Mouse (Mus musculus) liver, postnatal 0 days (tissue): ENCODE measurements around the gene Ifi27l2a. TPM values are rescaled to one million over a fixed set of nuclear protein-coding genes. Genes with fewer than 3 reads are reported as not detected.
A peak's percentile ranks its signal among the peaks of the same experiment; 100 is the strongest.

Experiments used
- ATAC-seq: fragments of 200-750 bp; cut with Nextera tagmentation; 2 replicates; pipeline ENCODE4 v1.8.0; 2017; ENCODE audit warnings: mild to moderate bottlenecking, moderate library complexity
- DNase-seq: peaks from one replicate; pipeline ENCODE4 v3.0.0-alpha.2; 2016
- H3K27ac ChIP-seq: fragments of 300-500 bp; sonication (generic); 2 replicates; pipeline ENCODE4 v1.5.1; 2014; ENCODE audit warnings: antibody characterized with exemption, moderate library complexity, mild to moderate bottlenecking, low read depth
- H3K27me3 ChIP-seq: fragments of 300-500 bp; sonication (generic); 2 replicates; pipeline ENCODE4 v1.6.1; 2014; ENCODE audit warnings: low read length, control low read depth, mixed read lengths; ENCODE audit not compliant: insufficient read depth
- H3K36me3 ChIP-seq: fragments of 300-500 bp; sonication (generic); replicated peaks from 2 replicates; pipeline ENCODE4 v1.6.1; 2014; ENCODE audit warnings: mild to moderate bottlenecking, control low read depth, low read length, moderate library complexity, mixed read lengths; ENCODE audit not compliant: insufficient read depth
- H3K4me1 ChIP-seq: fragments of 300-500 bp; sonication (generic); 2 replicates; pipeline ENCODE4 v1.6.1; 2014; ENCODE audit warnings: antibody characterized with exemption, mild to moderate bottlenecking, control low read depth; ENCODE audit not compliant: insufficient read depth
- H3K4me2 ChIP-seq: fragments of 300-500 bp; sonication (generic); 2 replicates; pipeline ENCODE4 v1.6.1; 2014; ENCODE audit warnings: low read depth, mild to moderate bottlenecking, low read length, moderate library complexity, mixed read lengths
- H3K4me3 ChIP-seq: fragments of 300-500 bp; sonication (generic); 2 replicates; pipeline ENCODE4 v1.5.1; 2014; ENCODE audit warnings: low read depth, low read length
- H3K9ac ChIP-seq: fragments of 300-500 bp; sonication (generic); replicated peaks from 2 replicates; pipeline ENCODE4 v1.6.1; 2014; ENCODE audit warnings: mild to moderate bottlenecking, moderate library complexity
- H3K9me3 ChIP-seq: fragments of 300-500 bp; sonication (generic); 2 replicates; pipeline ENCODE4 v1.6.1; 2016; ENCODE audit warnings: mild to moderate bottlenecking, control low read depth, low read length, mixed read lengths
- CTCF ChIP-seq: sonication (generic); IDR thresholded peaks from 2 replicates; pipeline ENCODE4 v1.5.1; 2016; ENCODE audit warnings: antibody characterized with exemption, low read depth
- EP300 ChIP-seq: IDR thresholded peaks from 2 replicates; pipeline ENCODE4 v1.6.1; 2016; ENCODE audit warnings: antibody characterized with exemption, low read depth, mild to moderate bottlenecking
- WGBS: fragments of 180-500 bp; shearing (Covaris S2); extraction: QIAGEN DNeasy Blood & Tissue Kit; methylation state at CpG from one replicate; pipeline ENCODE4 v1.1.7; 2014; ENCODE audit not compliant: insufficient replicate concordance; 5-methylcytosine and 5-hydroxymethylcytosine counted together
- polyA plus RNA-seq: library from polyadenylated mRNA; unstranded; fragments of >200 nt; fragmentation: Nextera tagmentation; extraction: Ambion mirVana; gene quantifications from 2 replicates; pipeline ENCODE4 v1.2.1, GENCODE M21; 2015

Gene Ifi27l2a
- polyA plus RNA-seq, 1 experiment from 2014 or later = 49.7 TPM

DNA sequence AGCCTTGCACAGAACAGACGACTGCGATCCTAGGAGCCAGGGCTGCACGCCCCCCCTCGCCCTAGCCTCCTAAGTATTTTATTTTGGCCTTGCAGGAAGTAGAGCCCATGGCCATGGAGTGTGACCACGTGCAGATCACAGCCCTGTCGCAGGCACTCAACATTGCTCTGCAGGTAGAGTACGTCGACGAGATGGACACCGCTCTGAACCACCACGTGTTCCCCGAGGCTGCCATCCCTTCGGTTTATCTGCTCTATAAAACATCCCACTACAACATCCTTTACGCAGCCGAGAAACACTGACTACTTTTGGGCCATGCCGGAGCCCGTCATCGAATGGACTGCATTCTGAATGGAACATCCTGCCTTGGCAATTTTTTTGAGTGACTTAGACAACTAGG, 39.3 kb downstream of the Ifi27l2a start:
- H3K27me3 ChIP-seq = no peaks in the 10 kb centered on the region
- no peaks in the 10 kb centered on the region for H3K9me3 ChIP-seq
- peaks cover 89% of the 10 kb centered on the region for H3K36me3 ChIP-seq
- H3K4me1 ChIP-seq = no peaks in the 10 kb centered on the region
- H3K9ac ChIP-seq = no peak overlapping the region
- TF ChIP-seq CTCF = no peak
- TF ChIP-seq EP300 = no peak
- DNase-seq (no peak), ATAC-seq (no peak)
- H3K4me2 ChIP-seq = no peak overlapping the region
- no peak overlapping the region for H3K4me3 ChIP-seq
- H3K27ac ChIP-seq = no peak overlapping the region
- WGBS = 89% methylated on average over 18 of the region's 18 CpGs

DNA sequence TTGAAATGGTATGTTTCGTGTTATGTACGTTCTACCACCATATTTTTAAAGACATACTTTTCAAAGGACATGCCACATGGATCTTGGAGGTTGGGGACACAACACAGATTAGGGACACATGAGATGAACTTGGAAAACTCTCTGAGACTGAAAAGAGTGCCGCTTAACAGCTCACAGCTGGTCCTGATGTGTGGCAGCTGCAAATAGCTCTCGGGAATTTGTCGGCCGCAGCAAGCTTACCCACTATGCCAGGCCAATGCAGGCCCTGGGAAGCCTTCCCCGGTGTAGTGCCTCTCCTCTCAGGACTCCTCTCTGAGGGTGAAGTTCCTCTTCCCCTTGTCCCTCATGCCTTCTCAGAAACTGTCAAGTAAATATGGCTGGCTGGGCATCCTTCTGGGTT, 46.7 kb downstream of the Ifi27l2a start:
- H3K4me2 ChIP-seq = no peak overlapping the region

DNA sequence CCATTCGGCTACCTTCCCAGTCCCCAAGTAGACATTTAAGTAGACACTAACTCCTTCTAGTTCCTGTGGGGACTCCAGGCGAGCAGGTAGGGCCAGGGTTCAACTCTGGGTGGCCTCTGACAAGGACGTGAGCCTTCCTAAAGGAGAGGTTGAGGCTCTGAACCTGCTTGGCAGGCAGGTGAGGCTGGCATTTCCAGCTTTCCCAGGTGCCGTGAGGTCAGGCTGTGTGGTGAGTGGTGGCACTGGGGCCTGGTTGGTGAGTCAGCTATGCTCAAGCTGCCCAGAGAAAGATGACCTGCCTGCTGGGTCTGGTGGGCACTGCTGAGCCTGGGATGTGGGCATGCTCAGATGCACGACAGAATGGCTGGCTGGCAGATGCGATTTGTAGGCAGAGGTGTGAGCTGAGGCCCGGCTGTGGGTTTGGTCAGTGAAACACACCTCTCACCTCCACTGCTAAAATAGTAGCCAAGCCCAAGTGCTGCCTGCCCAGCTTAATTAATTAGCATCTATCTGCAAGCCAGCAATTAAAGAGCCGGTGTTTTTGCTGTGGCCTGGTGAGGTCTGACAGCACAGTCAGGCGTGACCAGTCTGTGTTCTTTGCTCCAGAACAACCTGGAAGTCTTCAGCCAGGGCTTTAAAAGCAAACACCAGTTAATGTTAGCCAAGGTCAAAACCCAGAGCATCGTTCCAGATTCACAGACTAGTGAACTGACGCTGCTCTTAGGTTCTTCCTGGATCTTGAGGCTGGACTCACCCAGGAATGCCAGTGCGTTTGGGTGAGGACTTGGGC, 47.8 kb downstream of the Ifi27l2a start:
- ATAC-seq (no peak), DNase-seq (no peak)
- Histone ChIP-seq H3K9me3 (no peaks in the 10 kb centered on the region), H3K4me3 (no peak overlapping the region), H3K27ac (peak overlapping the region; percentile 74), H3K4me1 (peaks cover 34% of the 10 kb centered on the region), H3K4me2 (0 out of 2 replicates have a peak overlapping the region, but pooled peaks have one; percentile 14), H3K27me3 (no peaks in the 10 kb centered on the region), H3K36me3 (peaks cover 17% of the 10 kb centered on the region), H3K9ac (peak overlapping the region; percentile 34)
- WGBS = 74% methylated on average over 12 of the region's 12 CpGs
- TF ChIP-seq CTCF (no peak), EP300 (no peak)

More for the DNA sequence above, 46.7 kb downstream of the Ifi27l2a start:
- H3K27ac ChIP-seq = peak overlapping the region; percentile 74
- no peaks in the 10 kb centered on the region for H3K9me3 ChIP-seq
- peaks cover 26% of the 10 kb centered on the region for H3K36me3 ChIP-seq
- H3K4me3 ChIP-seq = no peak overlapping the region
- peaks cover 31% of the 10 kb centered on the region for H3K4me1 ChIP-seq
- no peaks in the 10 kb centered on the region for H3K27me3 ChIP-seq
- WGBS = 73% methylated on average over 7 of the region's 7 CpGs
- DNase-seq (no peak), ATAC-seq (no peak)
- TF ChIP-seq EP300 (no peak), CTCF (no peak)
- no peak overlapping the region for H3K9ac ChIP-seq

DNA sequence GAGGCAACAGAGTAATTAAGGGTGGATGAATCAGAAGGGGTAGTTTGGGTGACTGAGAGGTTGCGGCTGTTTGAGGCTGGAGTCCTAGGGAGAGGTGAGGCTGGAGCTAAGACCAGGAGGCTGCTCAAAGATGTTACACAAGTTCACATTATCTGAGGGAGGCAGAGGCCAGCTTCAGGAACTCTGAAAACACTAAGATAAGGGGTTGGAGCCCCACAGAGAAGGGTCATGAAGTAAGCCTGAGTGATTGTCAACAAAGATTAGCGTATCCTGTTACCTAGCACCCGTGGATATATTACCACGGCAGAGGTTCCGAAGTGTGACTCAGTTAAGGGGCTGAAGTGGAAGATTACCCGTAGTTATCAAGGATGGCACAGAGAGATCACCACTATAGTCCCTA, 50.0 kb downstream of the Ifi27l2a start:
- Histone ChIP-seq H3K36me3 (peaks cover 9% of the 10 kb centered on the region), H3K4me3 (peak overlapping the region; percentile 20), H3K9ac (peak overlapping the region; percentile 54), H3K27ac (peak overlapping the region; percentile 88), H3K4me2 (peak overlapping the region; percentile 96), H3K9me3 (no peaks in the 10 kb centered on the region), H3K27me3 (no peaks in the 10 kb centered on the region), H3K4me1 (peaks cover 50% of the 10 kb centered on the region)
- WGBS = 22% methylated on average over 6 of the region's 6 CpGs
- peak; percentile 97 for TF ChIP-seq EP300
- no peak for TF ChIP-seq CTCF
- DNase-seq (peak; percentile 44), ATAC-seq (peak; percentile 81)

Other genes starting within 250 kb of the Ifi27l2a start
- gene Prima1, start 201.5 kb downstream of the Ifi27l2a start, polyA plus RNA-seq = not detected in 2 replicates
- not detected in 2 replicates for gene Fam181a, start 132.7 kb downstream of the Ifi27l2a start, polyA plus RNA-seq
- 5.7 and 5.9 TPM in 2 replicates for gene Asb2, start 87.7 kb downstream of the Ifi27l2a start, polyA plus RNA-seq
- 8.2 and 9.2 TPM in 2 replicates for gene Otub2, start 55.0 kb downstream of the Ifi27l2a start, polyA plus RNA-seq
- 0.14 TPM in 1 of 2 replicates, not detected in the other for gene 9330161L09Rik, start 35.9 kb downstream of the Ifi27l2a start, polyA plus RNA-seq
- gene Ddx24, start 17.9 kb downstream of the Ifi27l2a start, polyA plus RNA-seq = 58.1 and 59.1 TPM in 2 replicates
- gene Ifi27, start 9.5 kb downstream of the Ifi27l2a start, polyA plus RNA-seq = 37.2 and 44.0 TPM in 2 replicates
- not detected in 2 replicates for gene Ifi27l2b, start 13.5 kb upstream of the Ifi27l2a start, polyA plus RNA-seq
- gene Ppp4r4, start 88.6 kb upstream of the Ifi27l2a start, polyA plus RNA-seq = 1.0 and 1.1 TPM in 2 replicates
- 46.3 and 47.6 TPM in 2 replicates for gene Serpina10, start 187.8 kb upstream of the Ifi27l2a start, polyA plus RNA-seq
- 5.8 and 10.0 TPM in 2 replicates for gene Serpina6, start 213.5 kb upstream of the Ifi27l2a start, polyA plus RNA-seq
- gene Serpina16, start 232.5 kb upstream of the Ifi27l2a start, polyA plus RNA-seq = not detected in 2 replicates